Mouse (Mus musculus) lung, postnatal 4 days (tissue): ENCODE data around the gene H2-Ab1.

ENCODE experiments used
- DNase-seq, 2 experiments: peaks; one replicate each; pipeline ENCODE4 v3.0.0; 2021

The H2-Ab1 gene

GRCm38 (mm10) chr17:34285848-34286247 is 28.4 kb downstream of the H2-Ab1 start:
- DNase-seq, result peak in 1 of 2 experiments; percentile 44

DNA sequence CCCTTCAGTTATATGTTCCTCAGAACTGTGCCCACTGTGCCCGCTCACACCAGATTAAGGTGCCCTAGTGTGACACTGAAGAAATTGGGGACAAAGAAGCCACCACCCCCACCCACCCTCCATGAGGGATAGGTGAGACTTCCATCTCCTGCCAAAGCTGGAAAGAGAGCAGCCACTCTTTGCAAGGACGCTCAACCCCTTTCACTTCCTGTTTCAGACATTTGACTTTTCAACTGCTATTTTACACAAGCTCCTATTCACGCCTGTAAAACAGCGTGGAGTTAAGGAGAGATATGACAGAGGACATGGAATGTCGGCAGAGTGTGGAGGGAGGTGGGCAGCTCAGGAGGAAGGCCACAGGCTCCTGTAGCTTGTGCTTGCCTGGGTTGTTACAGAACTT is 29.0 kb downstream of the H2-Ab1 start:
- no peak for DNase-seq

DNA sequence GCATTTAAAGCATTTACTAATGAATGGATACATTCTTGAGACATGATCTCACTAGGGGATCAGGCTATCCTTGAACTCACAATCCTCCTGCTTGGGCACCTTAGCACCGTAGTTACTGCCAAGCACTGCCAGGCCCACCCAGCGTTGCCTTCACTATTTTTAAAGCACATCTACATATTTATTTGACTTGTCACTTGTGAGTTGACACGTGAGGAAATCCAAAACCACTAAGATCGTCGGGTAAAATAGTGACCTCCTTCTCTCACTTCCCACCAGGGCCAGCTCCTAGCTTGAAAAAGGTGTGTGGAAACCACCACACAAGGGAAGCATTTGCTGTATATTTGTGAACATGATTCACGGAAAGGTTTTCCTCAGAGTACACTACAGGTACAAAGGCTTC is 29.5 kb downstream of the H2-Ab1 start:
- no peak for DNase-seq

DNA sequence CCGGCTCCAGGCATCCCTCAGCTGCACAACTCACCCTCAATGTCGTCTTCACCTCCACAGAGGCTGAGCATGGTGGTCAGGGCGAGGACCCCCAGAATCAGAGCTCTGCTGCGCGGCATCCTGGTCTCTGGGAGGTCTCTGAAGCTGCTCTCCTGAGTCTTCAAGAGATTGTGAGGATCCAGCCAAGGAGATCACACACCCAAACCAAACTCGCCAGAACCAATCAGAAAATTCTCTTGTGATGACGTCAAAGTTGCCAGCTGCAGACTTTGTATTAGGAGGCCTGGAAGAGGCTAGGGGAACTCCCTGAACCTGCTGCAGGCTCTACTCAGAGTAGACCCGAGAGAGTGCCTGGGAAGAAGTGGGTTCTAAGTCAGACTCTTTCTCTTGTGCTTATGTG is 30.2 kb downstream of the H2-Ab1 start, which contains the start of gene H2-Aa:
H2-Aa (minus strand) TSS at position 176 of the 400 bp plus-strand sequence.
- peak; percentile 80 to 91 for DNase-seq

- no peak for DNase-seq
These were observed 30.6 kb downstream of the H2-Ab1 start for GRCm38 (mm10) chr17:34288131-34288530.

- DNase-seq, result peak; percentile 76 to 85
These were observed 34.1 kb downstream of the H2-Ab1 start for GRCm38 (mm10) chr17:34291609-34292008.

DNA sequence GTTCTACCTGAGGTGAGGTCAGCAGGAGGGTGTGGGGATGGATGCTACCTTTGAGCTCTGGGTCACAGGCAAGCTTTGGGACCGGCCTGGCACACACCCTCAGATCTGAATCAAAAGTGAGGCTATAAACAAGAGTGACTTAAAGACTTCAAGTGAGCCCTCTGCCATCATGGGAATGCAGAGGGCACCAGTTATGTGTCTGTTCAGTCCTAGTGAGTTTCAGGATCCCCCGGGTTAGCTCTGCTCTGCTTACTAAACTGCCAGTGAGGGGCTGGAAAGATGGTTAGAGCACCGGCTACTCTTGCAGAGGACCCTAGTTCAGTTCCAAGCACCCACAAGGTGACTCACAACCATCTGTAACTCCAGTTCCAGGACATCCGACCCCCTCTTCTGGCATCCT is 35.1 kb downstream of the H2-Ab1 start:
- no peak for DNase-seq

- DNase-seq, result no peak
These were observed 36.0 kb downstream of the H2-Ab1 start for GRCm38 (mm10) chr17:34293533-34293932.

DNA sequence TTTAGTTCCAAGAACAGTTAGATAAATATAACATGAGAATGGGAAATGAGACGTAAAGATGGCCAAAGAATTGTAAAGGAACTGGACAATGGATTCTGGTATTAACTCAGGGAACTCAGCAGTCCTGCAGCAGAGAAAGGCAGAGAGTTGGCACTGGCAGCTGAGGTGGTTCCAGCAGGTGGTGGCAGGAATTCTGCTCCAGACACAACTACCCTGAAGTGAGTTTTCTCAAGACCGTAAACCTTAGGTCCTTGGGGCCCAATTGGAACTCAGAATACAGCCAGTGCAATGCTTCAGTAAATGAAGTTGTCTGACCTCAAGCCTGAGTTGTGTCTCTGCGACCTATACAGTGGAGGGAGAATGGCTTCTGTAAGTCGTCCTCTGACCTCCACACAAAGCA is 36.8 kb downstream of the H2-Ab1 start:
- DNase-seq, result no peak

DNA sequence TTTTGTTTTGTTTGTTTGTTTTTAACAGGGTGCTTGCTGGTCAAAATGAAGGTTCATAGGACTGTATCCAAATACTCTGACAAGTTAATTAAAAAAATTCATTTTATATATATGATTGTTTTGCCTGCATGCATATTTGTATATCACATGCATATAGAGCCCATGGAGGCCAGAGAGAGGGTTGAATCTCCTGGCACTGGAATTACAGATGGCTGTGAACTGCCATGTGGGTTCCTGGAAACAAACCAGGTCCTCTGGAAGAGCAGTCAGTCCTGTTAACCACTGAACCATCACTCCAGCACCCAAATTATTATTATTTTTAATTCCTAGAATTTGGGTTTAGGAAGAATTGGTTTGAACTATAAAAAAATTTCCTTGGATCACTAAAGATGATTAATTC is 37.8 kb downstream of the H2-Ab1 start:
- no peak for DNase-seq

GRCm38 (mm10) chr17:34295891-34296794 is 38.7 kb downstream of the H2-Ab1 start:
- peak in 1 of 2 experiments; percentile 65 for DNase-seq

GRCm38 (mm10) chr17:34299356-34299755 is 41.9 kb downstream of the H2-Ab1 start:
- DNase-seq, result no peak

DNA sequence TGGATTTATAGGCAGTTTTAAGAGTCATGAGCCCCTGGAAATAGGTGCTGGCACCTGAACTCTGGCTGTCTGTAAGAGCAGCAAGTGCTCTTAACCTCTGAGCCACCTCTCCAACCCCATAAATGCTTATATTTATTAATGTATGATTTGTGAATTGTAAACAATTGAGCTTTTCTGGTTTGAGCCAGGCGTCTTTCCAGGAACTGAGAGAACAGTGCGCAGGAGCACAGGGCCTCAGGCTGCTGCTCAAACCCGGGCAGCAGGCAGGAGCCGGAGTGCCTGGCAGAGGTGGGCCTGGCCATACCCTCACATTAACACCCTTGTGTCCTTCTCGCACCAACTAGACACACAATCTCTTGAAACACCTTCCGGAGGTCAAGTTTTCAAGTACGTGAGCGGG is 42.6 kb downstream of the H2-Ab1 start:
- no peak for DNase-seq

- peak in 1 of 2 experiments; percentile 38 for DNase-seq
These were observed 43.4 kb downstream of the H2-Ab1 start for GRCm38 (mm10) chr17:34300691-34301566.

GRCm38 (mm10) chr17:34301670-34302190 is 44.2 kb downstream of the H2-Ab1 start:
- DNase-seq, result no peak

DNA sequence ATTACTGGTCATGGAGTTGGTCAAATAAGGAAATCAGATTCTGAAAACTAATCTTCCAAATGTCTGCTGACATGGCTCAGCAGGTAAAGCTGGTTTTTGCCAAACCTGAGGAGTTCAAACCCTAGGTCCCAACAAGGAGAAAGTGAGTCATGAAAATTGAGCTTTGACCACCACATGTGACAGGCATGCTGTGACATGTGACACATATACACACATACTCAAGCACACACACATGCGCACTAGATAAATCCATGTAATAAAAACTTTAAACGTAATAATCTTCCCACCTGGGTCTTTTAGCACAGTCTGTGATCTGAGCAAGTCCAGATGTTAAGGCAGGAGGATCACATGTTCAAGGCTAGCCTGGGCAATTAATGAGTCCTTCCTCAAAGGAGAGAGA is 46.3 kb downstream of the H2-Ab1 start:
- DNase-seq, result no peak

GRCm38 (mm10) chr17:34304751-34305150 is 47.3 kb downstream of the H2-Ab1 start:
- DNase-seq, result peak; percentile 53 to 83

- DNase-seq, result peak; percentile 79 to 92
These were observed 48.0 kb downstream of the H2-Ab1 start, which contains the start of gene H2-Eb1 for GRCm38 (mm10) chr17:34305380-34306030. H2-Eb1 (plus strand) TSS chr17:34305867.

- DNase-seq, result no peak
These were observed 48.9 kb downstream of the H2-Ab1 start for GRCm38 (mm10) chr17:34306407-34306806.

DNA sequence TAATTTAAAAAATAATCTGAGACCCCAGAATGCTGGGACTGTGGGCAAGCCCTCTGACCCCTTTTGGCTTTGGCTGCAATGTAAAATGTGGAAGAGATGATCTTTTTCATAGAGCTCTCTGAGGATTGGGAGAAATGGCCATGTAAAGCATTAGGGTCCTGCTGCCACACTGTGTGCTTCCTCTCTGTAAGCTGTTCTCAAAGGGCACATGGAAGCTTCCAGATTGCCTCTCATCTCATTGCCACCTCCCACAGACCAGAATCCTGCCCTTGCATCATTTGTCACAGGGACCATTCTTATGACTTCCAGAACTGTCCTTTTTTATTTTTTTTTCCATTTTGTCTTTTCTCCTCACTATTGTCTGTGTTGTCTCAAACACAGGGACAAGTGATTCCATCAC is 49.7 kb downstream of the H2-Ab1 start:
- DNase-seq, result no peak

- DNase-seq, result no peak
These were observed 50.7 kb downstream of the H2-Ab1 start for GRCm38 (mm10) chr17:34308161-34308560.

- no peak for DNase-seq
These were observed 51.7 kb downstream of the H2-Ab1 start for GRCm38 (mm10) chr17:34309225-34309624.
